Mouse (Mus musculus) E14TG2a.4 (cell line): Measurements from ENCODE around the gene Tax1bp1.

Source experiments
- CTCF ChIP-seq: conservative IDR thresholded peaks from 2 replicates; pipeline ENCODE4 v1.5.1; 2014; ENCODE audit warnings: low read length
- NANOG ChIP-seq: IDR thresholded peaks from 2 replicates; pipeline ENCODE4 v1.6.1; 2014; ENCODE audit warnings: borderline replicate concordance, low read length, mixed read lengths
- POU5F1 ChIP-seq: IDR thresholded peaks from 2 replicates; pipeline ENCODE4 v1.6.1; 2014; ENCODE audit warnings: low read length, borderline replicate concordance

GRCm38 (mm10) chr6:52775956-52776355 is 62.4 kb downstream of the Tax1bp1 start:
- TF ChIP-seq CTCF (no peak), NANOG (no peak), POU5F1 (no peak)
